Mouse (Mus musculus): Measurements from ENCODE around the gene Tnr. TPM values are rescaled to one million over a fixed set of nuclear protein-coding genes. Genes with fewer than 3 reads are reported as not detected.

Gene Tnr
- polyA plus RNA-seq, 1 experiment from 2014 or later, result 1.4 TPM

- H3K27ac ChIP-seq, result no peak overlapping the region
- peaks cover 8% of the 10 kb centered on the region; the same call in 1 of the 2 replicates for H3K4me1 ChIP-seq
- H3K9me3 ChIP-seq (replicated peaks), result no peaks in the 10 kb centered on the region
- no peaks in the 10 kb centered on the region for H3K27me3 ChIP-seq
- H3K4me2 ChIP-seq (replicated peaks), result no peak overlapping the region
- H3K36me3 ChIP-seq, result no peaks in the 10 kb centered on the region
- ATAC-seq (ENCODE audit: low FRiP score), result no peak
- H3K4me3 ChIP-seq, result no peak overlapping the region
- WGBS, result 41% methylated on average over 5 of the region's 5 CpGs
- no peak overlapping the region for H3K9ac ChIP-seq
Observed at GRCm38 (mm10) chr1:159911006-159911405, 387.4 kb downstream of the Tnr start.

GRCm38 (mm10) chr1:159914726-159915125 is 391.2 kb downstream of the Tnr start:
- Histone ChIP-seq H3K4me3 (no peak overlapping the region), H3K4me1 (peaks cover 8% of the 10 kb centered on the region; the same call in 1 of the 2 replicates), H3K36me3 (no peaks in the 10 kb centered on the region), H3K27me3 (no peaks in the 10 kb centered on the region), H3K9ac (no peak overlapping the region), H3K27ac (no peak overlapping the region), H3K9me3 (replicated peaks) (no peaks in the 10 kb centered on the region), H3K4me2 (replicated peaks) (no peak overlapping the region)
- ATAC-seq (ENCODE audit: low FRiP score), result no peak

GRCm38 (mm10) chr1:159920571-159920970 is 397.0 kb downstream of the Tnr start:
- ATAC-seq (ENCODE audit: low FRiP score), result no peak
- no peaks in the 10 kb centered on the region for H3K9me3 ChIP-seq (replicated peaks)
- WGBS, result 87% methylated on average over 2 of the region's 2 CpGs
- H3K27me3 ChIP-seq, result no peaks in the 10 kb centered on the region
- no peaks in the 10 kb centered on the region for H3K4me1 ChIP-seq
- H3K36me3 ChIP-seq, result no peaks in the 10 kb centered on the region
- no peak overlapping the region for H3K4me3 ChIP-seq
- H3K4me2 ChIP-seq (replicated peaks), result no peak overlapping the region
- no peak overlapping the region for H3K9ac ChIP-seq
- H3K27ac ChIP-seq, result no peak overlapping the region

- ATAC-seq (ENCODE audit: low FRiP score), result no peak
- H3K4me2 ChIP-seq (replicated peaks), result no peak overlapping the region
- WGBS, result 88% methylated on average over 7 of the region's 7 CpGs
Observed at GRCm38 (mm10) chr1:159923010-159923409, 399.4 kb downstream of the Tnr start.

GRCm38 (mm10) chr1:159924105-159924504 is 400.5 kb downstream of the Tnr start:
- no peak overlapping the region for H3K9ac ChIP-seq
- no peak overlapping the region for H3K4me2 ChIP-seq (replicated peaks)
- ATAC-seq (ENCODE audit: low FRiP score), result no peak
- no peaks in the 10 kb centered on the region for H3K4me1 ChIP-seq
- no peaks in the 10 kb centered on the region for H3K36me3 ChIP-seq
- no peaks in the 10 kb centered on the region for H3K27me3 ChIP-seq
- 80% methylated on average over 4 of the region's 4 CpGs for WGBS
- no peaks in the 10 kb centered on the region for H3K9me3 ChIP-seq (replicated peaks)
- no peak overlapping the region for H3K4me3 ChIP-seq
- H3K27ac ChIP-seq, result no peak overlapping the region

More at GRCm38 (mm10) chr1:159923010-159923409, 399.4 kb downstream of the Tnr start:
- no peaks in the 10 kb centered on the region for H3K9me3 ChIP-seq (replicated peaks)
- no peak overlapping the region for H3K9ac ChIP-seq
- H3K4me1 ChIP-seq, result no peaks in the 10 kb centered on the region
- H3K27me3 ChIP-seq, result no peaks in the 10 kb centered on the region
- H3K36me3 ChIP-seq, result no peaks in the 10 kb centered on the region
- no peak overlapping the region for H3K27ac ChIP-seq
- no peak overlapping the region for H3K4me3 ChIP-seq

GRCm38 (mm10) chr1:159924684-159925083 is 401.1 kb downstream of the Tnr start:
- WGBS, result 83% methylated on average over 5 of the region's 5 CpGs
- no peak overlapping the region for H3K4me2 ChIP-seq (replicated peaks)
- no peaks in the 10 kb centered on the region for H3K4me1 ChIP-seq
- no peak overlapping the region for H3K9ac ChIP-seq
- no peaks in the 10 kb centered on the region for H3K27me3 ChIP-seq
- H3K4me3 ChIP-seq, result no peak overlapping the region
- no peaks in the 10 kb centered on the region for H3K36me3 ChIP-seq
- ATAC-seq (ENCODE audit: low FRiP score), result no peak
- no peak overlapping the region for H3K27ac ChIP-seq
- H3K9me3 ChIP-seq (replicated peaks), result no peaks in the 10 kb centered on the region

GRCm38 (mm10) chr1:159928681-159929335 is 405.2 kb downstream of the Tnr start:
- H3K4me1 ChIP-seq, result no peaks in the 10 kb centered on the region
- no peaks in the 10 kb centered on the region for H3K9me3 ChIP-seq (replicated peaks)
- no peak for ATAC-seq (ENCODE audit: low FRiP score)
- H3K4me2 ChIP-seq (replicated peaks), result no peak overlapping the region
- H3K36me3 ChIP-seq, result no peaks in the 10 kb centered on the region
- no peak overlapping the region for H3K27ac ChIP-seq
- no peaks in the 10 kb centered on the region for H3K27me3 ChIP-seq
- no peak overlapping the region for H3K4me3 ChIP-seq
- H3K9ac ChIP-seq, result no peak overlapping the region
- 89% methylated on average over 9 of the region's 9 CpGs for WGBS

- Histone ChIP-seq H3K4me1 (no peaks in the 10 kb centered on the region), H3K4me2 (replicated peaks) (no peak overlapping the region), H3K36me3 (no peaks in the 10 kb centered on the region), H3K27me3 (no peaks in the 10 kb centered on the region), H3K4me3 (no peak overlapping the region), H3K9ac (no peak overlapping the region), H3K9me3 (replicated peaks) (no peaks in the 10 kb centered on the region), H3K27ac (no peak overlapping the region)
- no peak for ATAC-seq (ENCODE audit: low FRiP score)
Observed at GRCm38 (mm10) chr1:159932092-159932491, 408.5 kb downstream of the Tnr start.

GRCm38 (mm10) chr1:159932598-159932997 is 409.0 kb downstream of the Tnr start:
- no peaks in the 10 kb centered on the region for H3K4me1 ChIP-seq
- 68% methylated on average over 2 of the region's 2 CpGs for WGBS
- H3K27ac ChIP-seq, result no peak overlapping the region
- no peak overlapping the region for H3K4me2 ChIP-seq (replicated peaks)
- H3K9ac ChIP-seq, result no peak overlapping the region
- no peaks in the 10 kb centered on the region for H3K27me3 ChIP-seq
- no peak overlapping the region for H3K4me3 ChIP-seq
- no peaks in the 10 kb centered on the region for H3K9me3 ChIP-seq (replicated peaks)
- ATAC-seq (ENCODE audit: low FRiP score), result no peak
- H3K36me3 ChIP-seq, result no peaks in the 10 kb centered on the region

GRCm38 (mm10) chr1:159938449-159938848 is 414.9 kb downstream of the Tnr start:
- H3K4me3 ChIP-seq, result no peak overlapping the region
- H3K36me3 ChIP-seq, result no peaks in the 10 kb centered on the region
- no peak overlapping the region for H3K27ac ChIP-seq
- no peak overlapping the region for H3K9ac ChIP-seq
- WGBS, result 77% methylated on average over 2 of the region's 2 CpGs
- no peak for ATAC-seq (ENCODE audit: low FRiP score)
- H3K4me2 ChIP-seq (replicated peaks), result no peak overlapping the region
- H3K9me3 ChIP-seq (replicated peaks), result no peaks in the 10 kb centered on the region
- no peaks in the 10 kb centered on the region for H3K4me1 ChIP-seq
- no peaks in the 10 kb centered on the region for H3K27me3 ChIP-seq

- 84% methylated on average over 3 of the region's 3 CpGs for WGBS
- Histone ChIP-seq H3K4me1 (no peaks in the 10 kb centered on the region), H3K4me3 (no peak overlapping the region), H3K4me2 (replicated peaks) (no peak overlapping the region), H3K9ac (no peak overlapping the region), H3K27ac (no peak overlapping the region), H3K9me3 (replicated peaks) (no peaks in the 10 kb centered on the region), H3K27me3 (no peaks in the 10 kb centered on the region), H3K36me3 (no peaks in the 10 kb centered on the region)
- ATAC-seq (ENCODE audit: low FRiP score), result no peak
Observed at GRCm38 (mm10) chr1:159939335-159939734, 415.8 kb downstream of the Tnr start.

GRCm38 (mm10) chr1:159953526-159953925 is 430.0 kb downstream of the Tnr start:
- no peaks in the 10 kb centered on the region for H3K36me3 ChIP-seq
- no peak for ATAC-seq (ENCODE audit: low FRiP score)
- H3K4me2 ChIP-seq (replicated peaks), result no peak overlapping the region
- no peaks in the 10 kb centered on the region for H3K27me3 ChIP-seq
- no peak overlapping the region for H3K27ac ChIP-seq
- no peak overlapping the region for H3K4me3 ChIP-seq
- H3K4me1 ChIP-seq, result no peaks in the 10 kb centered on the region
- H3K9me3 ChIP-seq (replicated peaks), result no peaks in the 10 kb centered on the region
- no peak overlapping the region for H3K9ac ChIP-seq
- WGBS, result 42% methylated on average over 1 of the region's 1 CpGs

GRCm38 (mm10) chr1:159963351-159963750 is 439.8 kb downstream of the Tnr start:
- Histone ChIP-seq H3K9me3 (replicated peaks) (no peaks in the 10 kb centered on the region), H3K9ac (no peak overlapping the region), H3K4me2 (replicated peaks) (no peak overlapping the region), H3K27me3 (no peaks in the 10 kb centered on the region), H3K4me3 (no peak overlapping the region), H3K27ac (no peak overlapping the region), H3K36me3 (no peaks in the 10 kb centered on the region), H3K4me1 (no peaks in the 10 kb centered on the region)
- 89% methylated on average over 4 of the region's 4 CpGs for WGBS
- ATAC-seq (ENCODE audit: low FRiP score), result no peak

All from hindbrain, embryonic 12.5 days (tissue).